Mouse (Mus musculus): ENCODE results near the gene Pak1. TPM values are rescaled to one million over a fixed set of nuclear protein-coding genes. Genes with fewer than 3 reads are reported as not detected.

Pak1 gene
- polyA plus RNA-seq, 1 experiment = 39.1 TPM

GRCm38 (mm10) chr7:97926978-97927377, 138.6 kb downstream of the Pak1 start:
- Histone ChIP-seq H3K79me3 (ENCODE audit: low read depth) (no peaks in the 10 kb centered on the region), H3K36me3 (ENCODE audit: control insufficient read depth, insufficient read depth) (no peaks in the 10 kb centered on the region), H3K27me3 (ENCODE audit: control insufficient read depth, insufficient read depth, insufficient read length) (no peaks in the 10 kb centered on the region), H3K79me2 (ENCODE audit: control insufficient read depth, insufficient read depth) (no peaks in the 10 kb centered on the region), H3ac (ENCODE audit: control insufficient read depth, insufficient read length, low read depth) (no peak overlapping the region), H3K4me3 (ENCODE audit: insufficient read depth, poor library complexity, severe bottlenecking) (no peak overlapping the region)
- TF ChIP-seq CTCF (IDR thresholded peaks at IDR 0.05; ENCODE audit: control insufficient read depth, insufficient read depth, insufficient read length) = no peak
- no peak for TF ChIP-seq MYOG (IDR thresholded peaks at IDR 0.05; ENCODE audit: control insufficient read depth, extremely low read depth, insufficient read length)
- TF ChIP-seq USF1 (IDR thresholded peaks at IDR 0.05; ENCODE audit: low read depth) = no peak
- TF ChIP-seq MYOD1 (IDR thresholded peaks at IDR 0.05; ENCODE audit: control insufficient read depth, insufficient read length, low read depth) = no peak
- TF ChIP-seq FOSL1 (IDR thresholded peaks at IDR 0.05; ENCODE audit: insufficient read depth, low read length, poor library complexity, severe bottlenecking) = no peak
- no peak for TF ChIP-seq CEBPB (IDR thresholded peaks at IDR 0.05; ENCODE audit: low read depth)
- TF ChIP-seq MAX (IDR thresholded peaks at IDR 0.05) = no peak

DNA sequence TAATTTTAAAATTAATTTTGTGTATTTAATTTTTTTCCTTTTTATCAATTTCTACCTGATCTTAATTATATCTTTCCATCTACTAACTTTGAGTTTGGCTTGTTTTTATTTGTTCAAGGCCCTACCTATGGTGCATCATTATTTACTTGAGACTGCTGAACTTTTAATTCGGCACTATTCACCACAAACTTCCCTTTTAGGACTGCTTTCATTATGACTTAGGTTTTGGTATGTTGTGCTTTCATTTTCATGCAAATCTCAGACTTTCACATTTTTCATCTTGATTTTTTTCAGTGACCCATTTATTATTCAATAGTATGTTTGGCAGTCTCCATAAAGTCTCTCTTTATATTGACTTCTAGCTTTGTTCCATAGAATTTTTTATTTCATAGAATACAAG, 156.1 kb downstream of the Pak1 start:
- H3K79me2 ChIP-seq (ENCODE audit: control insufficient read depth, insufficient read depth) = no peaks in the 10 kb centered on the region
- H3K79me3 ChIP-seq (ENCODE audit: low read depth) = no peaks in the 10 kb centered on the region
- H3K27me3 ChIP-seq (ENCODE audit: control insufficient read depth, insufficient read depth, insufficient read length) = no peaks in the 10 kb centered on the region
- no peak overlapping the region for H3K4me3 ChIP-seq (ENCODE audit: insufficient read depth, poor library complexity, severe bottlenecking)
- no peak overlapping the region for H3ac ChIP-seq (ENCODE audit: control insufficient read depth, insufficient read length, low read depth)
- H3K36me3 ChIP-seq (ENCODE audit: control insufficient read depth, insufficient read depth) = no peaks in the 10 kb centered on the region
- no peak for TF ChIP-seq FOSL1 (IDR thresholded peaks at IDR 0.05; ENCODE audit: insufficient read depth, low read length, poor library complexity, severe bottlenecking)
- no peak for TF ChIP-seq MYOG (IDR thresholded peaks at IDR 0.05; ENCODE audit: control insufficient read depth, extremely low read depth, insufficient read length)
- TF ChIP-seq USF1 (IDR thresholded peaks at IDR 0.05; ENCODE audit: low read depth) = no peak
- no peak for TF ChIP-seq CEBPB (IDR thresholded peaks at IDR 0.05; ENCODE audit: low read depth)
- no peak for TF ChIP-seq CTCF (IDR thresholded peaks at IDR 0.05; ENCODE audit: control insufficient read depth, insufficient read depth, insufficient read length)
- TF ChIP-seq MYOD1 (IDR thresholded peaks at IDR 0.05; ENCODE audit: control insufficient read depth, insufficient read length, low read depth) = no peak
- TF ChIP-seq MAX (IDR thresholded peaks at IDR 0.05) = no peak

Other genes starting within 250 kb of the Pak1 start
- gene Aamdc, start 209.0 kb upstream of the Pak1 start, polyA plus RNA-seq (2012; fragmentation: generic; extraction: Trizol) = 14.1 TPM
- gene Rsf1, start 208.7 kb upstream of the Pak1 start, polyA plus RNA-seq (2012; fragmentation: generic; extraction: Trizol) = 3.6 TPM
- gene Clns1a, start 91.9 kb upstream of the Pak1 start, polyA plus RNA-seq (2012; fragmentation: generic; extraction: Trizol) = 66.5 TPM
- 0.55 TPM for gene Aqp11, start 50.3 kb upstream of the Pak1 start, polyA plus RNA-seq (2012; fragmentation: generic; extraction: Trizol)
- not detected for gene Gdpd4, start 131.4 kb downstream of the Pak1 start, polyA plus RNA-seq (2012; fragmentation: generic; extraction: Trizol)

All from C2C12 (cell line).